Mouse (Mus musculus) forebrain, embryonic 12.5 days (tissue): Measurements from ENCODE around the gene Rabgap1l. TPM values are rescaled to one million over a fixed set of nuclear protein-coding genes. Genes with fewer than 3 reads are reported as not detected.

Experiments used
- ATAC-seq: fragments of 200-750 bp; cut with Nextera tagmentation; 2 replicates; pipeline ENCODE4 v1.8.0; 2017; ENCODE audit warnings: moderate TSS enrichment; ENCODE audit not compliant: low FRiP score
- H3K27ac ChIP-seq: fragments of 300-500 bp; sonication (generic); 2 replicates; pipeline ENCODE4 v1.5.1; 2016; ENCODE audit warnings: mild to moderate bottlenecking
- H3K27me3 ChIP-seq: fragments of 300-500 bp; sonication (generic); 2 replicates; pipeline ENCODE4 v1.6.1; 2016; ENCODE audit warnings: mild to moderate bottlenecking
- H3K36me3 ChIP-seq: fragments of 300-500 bp; sonication (generic); replicated peaks from 2 replicates; pipeline ENCODE4 v1.6.1; 2016; ENCODE audit warnings: mild to moderate bottlenecking
- H3K4me1 ChIP-seq: fragments of 300-500 bp; sonication (generic); 2 replicates; pipeline ENCODE4 v1.6.1; 2016
- H3K4me2 ChIP-seq: fragments of 300-500 bp; sonication (generic); 2 replicates; pipeline ENCODE4 v1.6.1; 2016; ENCODE audit warnings: mild to moderate bottlenecking, moderate library complexity
- H3K4me3 ChIP-seq: fragments of 300-500 bp; sonication (generic); replicated peaks from 2 replicates; pipeline ENCODE4 v1.5.1; 2016; ENCODE audit warnings: mild to moderate bottlenecking
- H3K9ac ChIP-seq: fragments of 300-500 bp; sonication (generic); 2 replicates; pipeline ENCODE4 v1.6.1; 2016; ENCODE audit warnings: mild to moderate bottlenecking
- H3K9me3 ChIP-seq: fragments of 300-500 bp; sonication (generic); 2 replicates; pipeline ENCODE4 v1.6.1; 2016
- WGBS: fragments of 180-500 bp; shearing (Covaris S2); methylation state at CpG from one replicate; pipeline ENCODE4 v1.1.7; 2016; 5-methylcytosine and 5-hydroxymethylcytosine counted together
- polyA plus RNA-seq: library from polyadenylated mRNA; unstranded; fragments of >200 nt; fragmentation: Nextera tagmentation; extraction: Ambion mirVana; gene quantifications from 2 replicates; pipeline ENCODE4 v1.2.1, GENCODE M21; 2016

The Rabgap1l gene
- polyA plus RNA-seq, 1 experiment from 2014 or later: 19.6 TPM

GRCm38 (mm10) chr1:160547934-160548876, 244.8 kb downstream of the Rabgap1l start:
- Histone ChIP-seq H3K4me3 (no peak overlapping the region), H3K9me3 (no peaks in the 10 kb centered on the region), H3K36me3 (no peaks in the 10 kb centered on the region), H3K4me2 (no peak overlapping the region), H3K9ac (no peak overlapping the region), H3K4me1 (peaks cover 12% of the 10 kb centered on the region), H3K27me3 (no peaks in the 10 kb centered on the region), H3K27ac (peak overlapping the region; percentile 72)
- 28% methylated on average over 4 of the region's 4 CpGs for WGBS
- peak; percentile 55; the same call in 1 of the 2 replicates for ATAC-seq

DNA sequence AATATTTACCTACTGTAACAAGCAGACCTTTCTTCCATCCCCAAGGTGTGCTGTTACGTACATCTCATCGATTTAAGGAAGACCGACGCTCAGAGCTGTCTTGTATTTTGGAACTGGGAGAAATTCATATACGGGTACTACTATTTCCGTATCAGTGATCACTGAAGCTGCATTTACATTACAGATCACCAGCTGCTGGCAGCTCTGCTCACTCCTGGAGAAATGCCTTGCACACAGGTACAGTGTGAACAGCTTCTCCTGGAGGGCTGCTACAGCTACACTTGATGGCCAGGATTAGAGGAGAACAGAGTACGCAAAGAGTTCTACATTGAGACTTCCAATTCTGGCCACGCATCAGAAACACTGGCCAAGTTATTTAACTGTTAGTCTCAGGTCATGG, 257.4 kb downstream of the Rabgap1l start:
- Histone ChIP-seq H3K27ac (peak overlapping the region; percentile 88), H3K27me3 (no peaks in the 10 kb centered on the region), H3K9me3 (no peaks in the 10 kb centered on the region), H3K4me2 (no peak overlapping the region), H3K4me1 (peaks cover 9% of the 10 kb centered on the region), H3K36me3 (no peaks in the 10 kb centered on the region), H3K9ac (no peak overlapping the region), H3K4me3 (no peak overlapping the region)
- no peak for ATAC-seq
- 78% methylated on average over 8 of the region's 8 CpGs for WGBS

DNA sequence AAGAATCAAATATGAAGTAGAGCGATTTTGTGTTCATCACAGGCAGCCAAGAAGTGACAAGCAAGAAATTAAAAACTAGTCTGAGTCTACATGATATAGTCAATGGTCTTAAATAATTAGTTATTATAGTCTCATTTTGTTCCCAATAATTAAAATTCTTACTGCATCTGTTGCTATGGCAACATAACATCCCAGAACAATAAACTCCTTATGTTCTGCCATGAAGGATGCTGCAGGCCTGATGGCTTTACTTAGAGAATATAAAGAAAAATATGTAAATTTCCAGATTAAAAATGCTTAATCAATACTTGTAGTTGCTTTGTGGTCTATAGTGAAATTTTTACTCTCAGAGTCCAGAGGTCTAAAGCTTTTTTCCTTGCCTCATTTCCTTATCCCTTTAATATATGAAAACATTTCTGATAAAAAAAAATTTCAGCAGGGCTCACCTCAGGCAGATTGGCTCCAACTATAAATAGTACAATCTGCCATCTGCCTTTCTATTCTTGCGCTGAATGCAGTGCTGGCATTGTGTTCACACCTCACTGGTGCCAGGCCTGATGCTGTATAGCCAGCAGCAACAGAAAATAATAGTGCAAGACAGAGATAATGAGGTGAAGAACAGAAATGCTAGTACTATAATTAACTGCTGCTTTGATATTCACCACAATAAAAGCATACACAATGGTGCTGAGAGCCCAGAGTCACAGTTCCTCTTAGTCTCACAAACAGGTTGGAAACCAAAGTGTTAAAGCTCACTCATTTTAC, 258.3 kb downstream of the Rabgap1l start:
- Histone ChIP-seq H3K9me3 (no peaks in the 10 kb centered on the region), H3K36me3 (no peaks in the 10 kb centered on the region), H3K27me3 (no peaks in the 10 kb centered on the region), H3K4me1 (peaks cover 9% of the 10 kb centered on the region), H3K27ac (peak overlapping the region; percentile 53; the same call in 1 of the 2 replicates), H3K9ac (no peak overlapping the region), H3K4me2 (no peak overlapping the region), H3K4me3 (no peak overlapping the region)
- WGBS: 37% methylated on average over 2 of the region's 2 CpGs
- peak; percentile 88 for ATAC-seq

DNA sequence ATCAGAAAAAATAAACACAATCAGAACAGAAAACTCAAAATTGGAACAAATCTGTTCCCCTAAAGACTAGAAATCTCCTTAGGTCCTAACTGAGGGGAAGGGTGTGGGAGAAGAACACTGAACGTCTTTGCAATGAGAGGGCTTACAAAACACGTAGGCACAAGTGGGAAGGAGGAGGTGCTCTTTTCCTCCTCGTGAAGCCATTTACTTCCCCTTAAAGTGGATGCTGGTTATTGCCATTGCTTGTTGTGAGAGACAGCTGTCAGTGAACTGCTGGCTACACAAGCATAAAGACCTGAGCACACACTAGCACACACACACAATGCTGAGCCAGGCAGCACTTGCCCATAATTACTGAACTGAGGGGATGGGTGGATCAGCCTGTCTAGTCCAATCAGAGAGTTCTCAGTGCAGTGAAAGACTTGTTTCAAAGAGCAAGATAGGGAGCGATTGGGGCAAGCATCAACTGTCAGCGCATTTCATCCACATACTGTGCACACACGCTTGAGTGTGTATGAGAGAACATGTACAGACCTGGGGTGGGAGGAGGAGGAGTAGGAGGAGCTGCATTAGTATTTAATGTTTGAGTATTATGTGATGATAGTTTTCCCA, 259.7 kb downstream of the Rabgap1l start:
- Histone ChIP-seq H3K9ac (no peak overlapping the region), H3K4me2 (no peak overlapping the region), H3K9me3 (no peaks in the 10 kb centered on the region), H3K27ac (peak overlapping the region; percentile 87), H3K4me3 (no peak overlapping the region), H3K27me3 (no peaks in the 10 kb centered on the region), H3K36me3 (no peaks in the 10 kb centered on the region), H3K4me1 (peaks cover 9% of the 10 kb centered on the region)
- peak; percentile 72 for ATAC-seq
- WGBS: 32% methylated on average over 6 of the region's 6 CpGs

- Histone ChIP-seq H3K4me2 (no peak overlapping the region), H3K9ac (no peak overlapping the region), H3K9me3 (no peaks in the 10 kb centered on the region), H3K4me1 (peaks cover 9% of the 10 kb centered on the region), H3K36me3 (no peaks in the 10 kb centered on the region), H3K27ac (no peak overlapping the region), H3K4me3 (no peak overlapping the region), H3K27me3 (no peaks in the 10 kb centered on the region)
- WGBS: 36% methylated on average over 5 of the region's 5 CpGs
- peak; percentile 75 for ATAC-seq
Observed at GRCm38 (mm10) chr1:160531402-160531801, 261.6 kb downstream of the Rabgap1l start.

GRCm38 (mm10) chr1:160521918-160522317, 271.1 kb downstream of the Rabgap1l start:
- Histone ChIP-seq H3K27me3 (no peaks in the 10 kb centered on the region), H3K36me3 (no peaks in the 10 kb centered on the region), H3K4me1 (peaks cover 3% of the 10 kb centered on the region; the same call in 1 of the 2 replicates), H3K4me3 (no peak overlapping the region), H3K9me3 (no peaks in the 10 kb centered on the region), H3K4me2 (no peak overlapping the region), H3K27ac (no peak overlapping the region), H3K9ac (no peak overlapping the region)
- 47% methylated on average over 3 of the region's 3 CpGs for WGBS
- ATAC-seq: no peak

DNA sequence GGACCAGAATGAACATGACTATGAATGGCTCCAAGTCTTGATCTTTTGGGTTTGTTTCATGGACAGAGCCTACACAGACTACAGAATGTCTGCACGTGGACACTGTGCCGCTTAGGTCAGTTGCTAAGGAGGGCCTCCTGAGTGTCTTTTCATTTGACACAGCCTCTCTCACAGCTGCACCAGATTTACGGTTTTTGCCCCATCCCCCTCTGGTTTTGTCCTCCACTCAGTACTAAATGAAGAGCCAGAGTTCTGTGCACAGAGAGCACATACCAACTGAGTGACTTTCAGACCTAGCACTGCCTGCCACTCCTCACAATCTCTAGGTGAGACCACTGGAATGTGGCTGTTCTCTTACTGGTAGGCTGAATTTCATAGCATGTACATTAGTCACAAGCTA, 272.3 kb downstream of the Rabgap1l start:
- Histone ChIP-seq H3K4me1 (peaks cover 3% of the 10 kb centered on the region; the same call in 1 of the 2 replicates), H3K27ac (no peak overlapping the region), H3K9me3 (no peaks in the 10 kb centered on the region), H3K9ac (no peak overlapping the region), H3K4me2 (no peak overlapping the region), H3K27me3 (no peaks in the 10 kb centered on the region), H3K4me3 (no peak overlapping the region), H3K36me3 (no peaks in the 10 kb centered on the region)
- 0 out of 2 replicates have a peak, but pooled peaks have one; percentile 23 for ATAC-seq
- WGBS: 43% methylated on average over 3 of the region's 3 CpGs

- Histone ChIP-seq H3K4me3 (no peak overlapping the region), H3K4me1 (peaks cover 3% of the 10 kb centered on the region; the same call in 1 of the 2 replicates), H3K27me3 (no peaks in the 10 kb centered on the region), H3K9me3 (no peaks in the 10 kb centered on the region), H3K9ac (no peak overlapping the region), H3K36me3 (no peaks in the 10 kb centered on the region), H3K27ac (no peak overlapping the region), H3K4me2 (no peak overlapping the region)
- 81% methylated on average over 1 of the region's 1 CpGs for WGBS
- ATAC-seq: no peak
Observed at GRCm38 (mm10) chr1:160519896-160520465, 273.0 kb downstream of the Rabgap1l start.

DNA sequence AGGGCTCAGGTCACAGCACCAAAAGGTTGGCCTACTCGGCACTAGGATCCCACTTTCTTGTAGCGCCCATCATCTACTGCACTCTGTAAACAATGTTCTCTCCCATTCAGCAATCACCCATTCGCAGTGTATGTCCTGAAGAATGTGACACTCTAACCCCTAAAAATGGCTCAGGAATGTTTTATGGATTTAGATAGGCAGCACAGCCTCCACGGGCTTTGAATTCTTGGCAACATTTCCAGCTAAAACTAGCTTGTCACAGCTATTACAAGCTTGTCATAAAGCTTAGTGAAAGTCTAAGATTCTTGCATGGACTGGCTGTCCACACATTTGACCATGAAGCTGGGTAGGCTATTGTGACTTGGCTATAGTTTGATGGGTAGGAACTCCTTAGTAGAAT, 274.5 kb downstream of the Rabgap1l start:
- ATAC-seq: no peak
- Histone ChIP-seq H3K27me3 (no peaks in the 10 kb centered on the region), H3K4me3 (no peak overlapping the region), H3K9ac (no peak overlapping the region), H3K36me3 (no peaks in the 10 kb centered on the region), H3K4me1 (peaks cover 3% of the 10 kb centered on the region; the same call in 1 of the 2 replicates), H3K27ac (no peak overlapping the region), H3K9me3 (no peaks in the 10 kb centered on the region), H3K4me2 (no peak overlapping the region)
- WGBS: 90% methylated on average over 4 of the region's 4 CpGs

DNA sequence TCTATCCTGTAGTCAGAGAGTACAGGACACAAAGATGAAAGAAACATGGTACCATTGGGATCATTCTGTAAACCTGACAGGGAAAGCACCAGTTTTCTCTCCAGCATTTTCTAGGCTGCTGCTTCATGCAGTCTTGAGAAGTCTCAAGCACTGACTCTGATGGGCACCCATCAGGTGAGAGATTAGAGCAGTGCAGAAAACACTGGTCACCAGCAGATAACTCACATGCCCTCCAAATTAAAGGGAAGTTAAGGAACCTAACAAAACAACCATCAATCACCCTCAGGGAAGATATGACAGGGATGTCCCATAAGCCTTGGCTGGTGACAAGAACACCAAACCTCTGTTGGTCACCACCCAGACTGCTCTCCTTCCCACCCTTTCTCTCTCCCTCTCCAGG, 285.2 kb downstream of the Rabgap1l start:
- Histone ChIP-seq H3K4me3 (no peak overlapping the region), H3K27ac (no peak overlapping the region), H3K36me3 (no peaks in the 10 kb centered on the region), H3K9ac (no peak overlapping the region), H3K4me2 (no peak overlapping the region), H3K9me3 (no peaks in the 10 kb centered on the region), H3K4me1 (no peaks in the 10 kb centered on the region), H3K27me3 (no peaks in the 10 kb centered on the region)
- no peak for ATAC-seq

DNA sequence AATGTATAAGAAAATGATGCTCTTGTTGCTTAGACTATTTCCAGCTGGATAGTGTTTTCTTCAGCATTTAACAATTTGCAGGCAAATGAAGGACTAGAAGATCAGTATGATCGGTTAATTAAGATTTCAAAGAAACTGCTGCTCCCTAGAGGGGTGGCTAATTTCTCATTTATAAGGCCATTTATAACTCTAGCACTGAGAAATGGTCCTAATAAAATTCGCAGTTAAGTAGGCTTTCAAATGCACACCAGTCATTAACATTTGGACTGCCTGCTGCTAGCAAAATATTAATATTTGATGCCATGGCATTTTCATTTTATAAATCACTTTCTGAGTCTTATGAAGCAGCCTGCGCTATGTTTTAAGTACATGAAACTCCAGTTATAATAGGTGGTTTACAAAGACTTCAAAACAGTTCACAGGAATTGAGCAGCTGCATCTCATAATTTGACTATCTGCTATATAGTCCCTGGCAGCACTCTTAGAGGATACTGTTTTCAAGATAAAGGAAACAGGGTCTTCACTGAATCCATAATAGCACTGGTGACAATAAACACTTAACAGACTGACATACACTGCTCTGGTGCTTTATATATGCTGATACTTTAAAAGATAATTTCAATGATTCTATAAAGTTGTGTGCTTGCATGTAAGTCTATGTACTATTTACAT, 296.0 kb downstream of the Rabgap1l start:
- Histone ChIP-seq H3K27ac (no peak overlapping the region), H3K9ac (no peak overlapping the region), H3K4me3 (no peak overlapping the region), H3K27me3 (no peaks in the 10 kb centered on the region), H3K4me1 (no peaks in the 10 kb centered on the region), H3K9me3 (no peaks in the 10 kb centered on the region), H3K4me2 (no peak overlapping the region), H3K36me3 (no peaks in the 10 kb centered on the region)
- 71% methylated on average over 3 of the region's 3 CpGs for WGBS
- ATAC-seq: no peak
